Mouse (Mus musculus): ENCODE measurements around the gene Ace.
"Not testable (repeated sequence)": the region's sequence is repeated elsewhere in the genome, so short reads cannot be mapped to it uniquely, and the experiment has no call there.

Gene Ace

DNA sequence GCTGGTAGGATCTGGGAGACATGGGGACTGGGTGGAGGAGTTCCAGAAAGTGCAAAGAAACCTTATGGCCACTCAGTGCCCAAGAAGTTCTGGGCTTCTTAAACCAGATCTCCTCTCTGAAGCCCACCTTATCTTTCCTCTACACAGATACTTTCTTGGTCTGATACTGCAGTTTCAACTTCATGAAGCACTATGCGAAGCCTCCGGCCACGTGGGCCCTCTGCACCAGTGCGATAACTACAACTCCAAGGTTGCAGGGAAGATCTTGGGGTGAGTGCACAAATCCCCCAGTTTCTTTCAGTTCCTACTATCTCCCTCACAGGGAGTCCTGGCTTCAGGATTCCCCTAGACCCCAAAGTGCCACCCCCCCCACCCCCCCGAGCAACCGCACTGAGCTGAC is 32.3 kb downstream of the Ace start:
- no peak for DNase-seq

GRCm38 (mm10) chr11:106001718-106002117 is 34.0 kb downstream of the Ace start:
- DNase-seq, result peak; percentile 49 to 53

- DNase-seq, result peak; percentile 72 to 83
These were observed 36.8 kb downstream of the Ace start for GRCm38 (mm10) chr11:106004576-106004975.

- peak; percentile 89 to 93 for DNase-seq
These were observed 38.2 kb downstream of the Ace start for GRCm38 (mm10) chr11:106005970-106006369.

- peak; percentile 76 to 90 for DNase-seq
These were observed 40.1 kb downstream of the Ace start, which contains the start of gene Kcnh6 for GRCm38 (mm10) chr11:106007821-106008220. Gene Kcnh6 (plus strand): TSS chr11:106008124.

DNA sequence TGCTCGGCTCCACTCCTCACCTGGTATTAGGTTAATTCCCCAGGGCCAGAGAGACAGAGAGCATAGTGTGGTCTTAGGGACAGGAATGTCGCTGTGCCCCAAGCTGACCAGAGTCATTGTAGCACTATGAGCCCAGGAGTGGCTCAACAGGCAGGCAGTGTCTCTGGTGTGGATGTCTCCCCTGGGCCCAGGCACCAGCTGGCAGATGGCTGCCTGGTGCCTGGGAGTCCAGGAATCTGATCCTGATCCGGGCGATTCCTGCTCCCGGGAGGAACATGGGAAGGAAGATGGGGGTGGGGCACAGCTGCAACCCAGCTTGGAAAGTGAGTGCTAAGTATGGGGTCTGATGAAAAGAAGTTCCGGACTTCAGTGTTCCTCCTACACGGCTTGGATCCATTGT is 45.0 kb downstream of the Ace start:
- DNase-seq, result no peak

DNA sequence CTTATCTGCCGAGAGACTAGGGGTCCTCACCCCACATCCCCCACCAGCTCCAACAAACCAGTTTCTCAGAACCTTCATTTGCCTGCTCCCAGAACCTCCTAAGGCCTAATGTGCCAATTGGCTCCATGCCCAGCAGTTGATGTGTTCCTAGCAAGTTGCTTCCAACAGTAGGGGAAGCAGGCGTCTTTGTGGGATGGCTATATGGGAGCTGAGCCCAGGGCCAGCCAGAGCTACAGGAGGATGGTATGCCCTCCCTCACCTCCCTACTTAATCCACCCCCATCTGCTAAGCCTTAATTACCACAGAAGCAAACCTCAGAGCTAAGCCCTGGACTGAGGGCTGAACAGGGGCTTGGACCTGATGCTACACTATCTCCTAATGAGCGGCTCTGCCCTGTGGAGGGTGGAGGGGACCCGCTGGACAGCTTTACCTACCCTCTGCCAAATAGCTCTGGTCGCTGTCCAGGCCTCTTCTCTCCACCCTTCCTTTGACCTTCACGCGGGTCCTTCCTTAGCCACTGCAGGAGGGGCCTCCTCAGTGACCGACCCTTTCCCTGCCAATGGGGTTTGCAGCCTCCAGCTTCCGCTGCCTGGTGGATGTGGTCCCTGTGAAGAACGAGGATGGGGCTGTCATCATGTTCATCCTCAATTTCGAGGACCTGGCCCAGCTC is 45.9 kb downstream of the Ace start:
- DNase-seq, result peak; percentile 37 to 76

DNA sequence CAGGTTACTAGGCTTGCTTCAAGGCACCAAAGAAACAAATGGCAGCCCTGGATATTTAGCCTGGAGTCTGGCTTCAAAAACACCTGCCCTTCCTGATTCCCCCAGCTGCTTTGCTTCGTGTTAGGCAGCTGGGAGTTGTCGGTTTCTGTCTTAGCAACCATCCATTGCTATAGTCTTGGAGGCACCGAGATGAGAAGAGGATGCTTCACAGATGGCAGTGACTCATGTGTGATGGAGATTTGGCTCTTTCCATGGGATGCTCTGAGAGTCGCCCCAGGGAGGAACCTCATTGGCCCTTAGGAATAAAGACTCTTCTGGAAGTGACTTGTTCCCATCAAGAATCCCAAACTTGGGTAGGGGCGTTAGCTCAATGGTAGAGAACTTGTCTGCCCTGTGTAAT is 48.7 kb downstream of the Ace start:
- DNase-seq, result no peak

- peak in 1 of 2 experiments; percentile 27 for DNase-seq
These were observed 52.5 kb downstream of the Ace start for GRCm38 (mm10) chr11:106020051-106020763.

- no peak for DNase-seq
These were observed 58.0 kb downstream of the Ace start for GRCm38 (mm10) chr11:106025774-106026173.

DNA sequence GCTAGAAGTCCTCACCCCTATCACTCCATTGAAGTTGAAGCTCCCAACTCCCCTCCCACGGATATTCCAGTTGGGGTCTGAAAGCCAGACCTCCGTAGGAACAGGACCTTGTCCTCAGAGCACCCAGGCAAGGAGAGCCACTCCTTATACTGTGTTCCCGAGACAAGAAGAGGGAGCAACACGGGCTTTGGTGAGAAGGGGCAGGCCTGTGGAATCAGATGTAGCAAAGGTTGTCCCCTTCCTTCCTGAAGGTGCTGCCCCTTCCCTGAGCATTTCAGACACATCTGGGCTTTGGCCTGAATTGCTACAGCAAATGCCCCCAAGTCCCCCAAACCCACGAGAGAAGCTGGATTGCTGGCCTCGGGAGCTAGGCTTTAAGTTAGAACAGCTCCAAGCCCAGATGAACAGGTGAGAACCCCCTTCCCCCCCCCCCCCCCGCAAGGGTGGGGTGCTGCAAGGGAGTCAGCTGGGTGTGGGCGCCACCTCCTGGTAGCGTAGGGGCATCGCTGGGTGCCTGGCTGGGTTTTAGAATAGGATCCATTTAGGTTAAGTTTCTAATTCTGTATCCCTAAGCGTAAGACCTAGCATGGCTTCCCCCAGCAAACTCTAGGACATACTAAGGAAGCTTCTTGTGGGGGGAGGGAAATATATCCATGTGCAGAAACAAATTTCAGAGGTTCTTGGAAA is 58.9 kb downstream of the Ace start:
- peak; percentile 55 to 79 for DNase-seq

- DNase-seq, result no peak
These were observed 59.9 kb downstream of the Ace start for GRCm38 (mm10) chr11:106027607-106028006.

GRCm38 (mm10) chr11:106032074-106032473 is 64.3 kb downstream of the Ace start:
- DNase-seq, result not testable (repeated sequence)

DNA sequence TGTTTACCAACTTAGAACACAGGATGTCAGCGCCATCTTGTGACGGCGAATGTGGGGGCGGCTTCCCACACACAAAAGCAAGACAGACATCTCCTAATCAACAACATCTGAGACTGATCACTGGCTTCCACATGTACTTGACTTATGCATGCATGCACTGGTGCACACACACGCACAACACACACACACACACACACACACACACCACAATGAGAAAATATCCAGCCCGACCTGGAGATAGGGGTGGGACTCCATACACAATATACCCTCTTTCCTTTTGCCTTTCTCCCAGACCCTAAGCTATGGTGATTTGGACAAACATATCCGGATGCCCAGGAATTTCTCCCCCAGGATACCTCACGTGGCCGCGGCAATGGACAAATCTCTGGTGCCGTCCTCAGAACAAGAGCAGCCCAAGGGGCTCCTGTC is 65.8 kb downstream of the Ace start:
- peak; percentile 29 to 39 for DNase-seq

GRCm38 (mm10) chr11:106034986-106035385 is 67.2 kb downstream of the Ace start:
- no peak for DNase-seq

GRCm38 (mm10) chr11:106036548-106037417 is 69.0 kb downstream of the Ace start, which contains the start of gene Dcaf7:
Gene Dcaf7 (plus strand): TSS chr11:106036872.
- DNase-seq, result peak; percentile 96 to 97

- peak in 1 of 2 experiments; percentile 24 for DNase-seq
These were observed 69.6 kb downstream of the Ace start for GRCm38 (mm10) chr11:106037418-106037751.

All from kidney, postnatal 36 days (tissue).